Mouse (Mus musculus) embryonic facial prominence, embryonic 15.5 days (tissue): ENCODE measurements around the gene Capn5. TPM values are rescaled to one million over a fixed set of nuclear protein-coding genes. Genes with fewer than 3 reads are reported as not detected.

Source experiments
- ATAC-seq: fragments of 200-750 bp; cut with Nextera tagmentation; 2 replicates; pipeline ENCODE4 v1.8.0; 2017; ENCODE audit warnings: low read depth, moderate TSS enrichment; ENCODE audit not compliant: insufficient number of reproducible peaks, low FRiP score, low TSS enrichment
- H3K27ac ChIP-seq: fragments of 300-500 bp; sonication (generic); replicated peaks from 2 replicates; pipeline ENCODE4 v1.5.1; 2015; ENCODE audit warnings: mild to moderate bottlenecking, inconsistent platforms
- H3K27me3 ChIP-seq: fragments of 300-500 bp; sonication (generic); 2 replicates; pipeline ENCODE4 v1.6.1; 2015; ENCODE audit warnings: inconsistent platforms
- H3K36me3 ChIP-seq: fragments of 300-500 bp; sonication (generic); 2 replicates; pipeline ENCODE4 v1.6.1; 2015; ENCODE audit warnings: mild to moderate bottlenecking, inconsistent platforms
- H3K4me1 ChIP-seq: fragments of 300-500 bp; sonication (generic); 2 replicates; pipeline ENCODE4 v1.6.1; 2015; ENCODE audit warnings: inconsistent platforms
- H3K4me2 ChIP-seq: fragments of 300-500 bp; sonication (generic); replicated peaks from 2 replicates; pipeline ENCODE4 v1.6.1; 2015; ENCODE audit warnings: mild to moderate bottlenecking, inconsistent platforms
- H3K4me3 ChIP-seq: fragments of 300-500 bp; sonication (generic); replicated peaks from 2 replicates; pipeline ENCODE4 v1.5.1; 2015; ENCODE audit warnings: mild to moderate bottlenecking, inconsistent platforms
- H3K9ac ChIP-seq: fragments of 300-500 bp; sonication (generic); 2 replicates; pipeline ENCODE4 v1.6.1; 2015; ENCODE audit warnings: inconsistent platforms
- H3K9me3 ChIP-seq: fragments of 300-500 bp; sonication (generic); replicated peaks from 2 replicates; pipeline ENCODE4 v1.6.1; 2016; ENCODE audit warnings: inconsistent platforms
- WGBS: fragments of 180-500 bp; shearing (Covaris S2); methylation state at CpG from one replicate; pipeline ENCODE4 v1.1.7; 2015; 5-methylcytosine and 5-hydroxymethylcytosine counted together
- polyA plus RNA-seq: library from polyadenylated mRNA; unstranded; fragments of >200 nt; fragmentation: Nextera tagmentation; extraction: Ambion mirVana; gene quantifications from 2 replicates; pipeline ENCODE4 v1.2.1, GENCODE M21; 2015

Capn5 gene
- polyA plus RNA-seq, 1 experiment from 2014 or later = 11.2 TPM

DNA sequence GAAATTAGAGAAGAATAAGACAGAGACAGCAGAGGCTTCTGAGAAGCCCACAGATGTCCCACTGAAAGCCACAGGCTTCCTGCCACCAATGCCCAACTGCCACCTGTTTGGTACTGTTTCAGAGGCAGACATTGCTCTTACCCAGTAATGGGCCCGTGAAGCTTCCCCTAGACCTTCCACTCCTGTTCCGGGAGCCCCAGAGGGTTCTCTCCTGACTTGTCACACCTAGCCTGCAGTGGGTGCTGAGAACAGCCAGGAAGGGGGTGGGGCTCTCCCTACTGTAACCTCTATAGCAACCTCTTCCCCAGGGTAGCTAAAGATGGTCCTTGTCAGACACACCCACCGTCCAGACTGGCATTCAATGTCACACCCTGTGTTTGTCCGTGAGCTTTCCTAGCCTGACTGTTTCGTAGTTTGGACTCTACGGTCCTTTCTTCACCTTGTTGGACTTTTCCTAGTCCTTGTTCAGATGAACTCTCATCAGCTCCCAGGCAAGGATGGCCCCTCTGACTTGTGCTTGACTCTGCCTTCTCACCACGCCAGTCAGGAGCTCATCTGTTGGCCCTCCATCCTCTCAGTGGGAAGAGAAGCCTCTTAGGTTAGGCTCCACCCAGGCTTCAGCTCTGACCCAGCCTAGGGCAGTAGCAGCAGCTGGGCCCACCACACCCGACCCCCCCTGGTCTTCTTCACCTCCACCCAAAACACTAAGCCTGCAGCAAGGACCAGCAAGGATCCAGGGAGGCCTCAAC lies 1.6 kb downstream of the Capn5 start:
- Histone ChIP-seq H3K4me2 (peak overlapping the region; percentile 82; the same call in 1 of the 2 replicates), H3K4me1 (peaks cover 24% of the 10 kb centered on the region), H3K9me3 (no peaks in the 10 kb centered on the region), H3K27me3 (no peaks in the 10 kb centered on the region), H3K9ac (no peak overlapping the region), H3K4me3 (peak overlapping the region; percentile 89; the same call in 1 of the 2 replicates), H3K27ac (no peak overlapping the region), H3K36me3 (no peaks in the 10 kb centered on the region)
- no peak for ATAC-seq
- 69% methylated on average over 8 of the region's 8 CpGs for WGBS

DNA sequence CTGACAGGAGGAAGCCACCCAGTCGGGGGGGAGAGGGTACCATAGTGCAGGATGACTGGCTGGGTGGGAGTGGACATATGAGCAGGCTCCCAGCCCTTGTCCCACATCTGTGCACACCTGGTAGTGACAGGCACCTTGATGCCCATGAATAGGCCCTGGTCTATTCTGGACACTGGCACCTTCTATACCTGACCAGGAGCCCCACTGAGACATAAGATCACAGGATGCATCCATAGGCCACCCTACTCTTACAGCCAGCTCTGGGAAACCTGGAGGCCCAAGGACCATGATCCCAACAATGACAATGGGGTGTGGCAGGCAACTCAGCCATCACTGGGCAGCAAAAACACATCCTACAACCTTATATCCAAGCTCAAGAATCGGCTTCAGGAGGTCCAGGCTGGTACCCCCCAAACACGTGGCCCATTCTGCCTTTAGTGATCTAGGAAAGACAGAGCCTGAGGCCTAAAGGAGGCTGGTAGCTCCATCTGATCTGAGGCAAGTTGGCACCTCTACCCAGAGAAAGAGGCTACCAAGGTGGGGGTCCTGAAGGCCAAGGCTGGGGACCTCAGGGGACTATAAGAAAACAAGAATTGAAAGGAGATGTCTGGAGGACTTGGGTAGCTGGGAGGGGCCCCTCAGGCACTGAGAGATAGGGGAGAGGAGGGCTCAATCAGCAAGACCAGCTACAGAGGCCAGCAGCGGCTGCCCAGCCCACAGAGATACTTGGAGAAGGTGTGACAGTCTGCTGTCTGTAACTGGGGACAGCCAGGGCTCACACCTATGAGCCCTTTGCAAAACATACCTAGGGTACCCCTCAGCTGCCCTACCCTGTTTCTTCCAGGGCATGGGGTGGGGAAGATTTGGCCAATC lies 3.0 kb downstream of the Capn5 start:
- H3K4me3 ChIP-seq = no peak overlapping the region
- no peak overlapping the region for H3K9ac ChIP-seq
- no peak for ATAC-seq
- no peaks in the 10 kb centered on the region for H3K27me3 ChIP-seq
- no peaks in the 10 kb centered on the region for H3K36me3 ChIP-seq
- peaks cover 37% of the 10 kb centered on the region for H3K4me1 ChIP-seq
- no peaks in the 10 kb centered on the region for H3K9me3 ChIP-seq
- H3K27ac ChIP-seq = no peak overlapping the region
- H3K4me2 ChIP-seq = no peak overlapping the region
- WGBS = 71% methylated on average over 4 of the region's 4 CpGs

DNA sequence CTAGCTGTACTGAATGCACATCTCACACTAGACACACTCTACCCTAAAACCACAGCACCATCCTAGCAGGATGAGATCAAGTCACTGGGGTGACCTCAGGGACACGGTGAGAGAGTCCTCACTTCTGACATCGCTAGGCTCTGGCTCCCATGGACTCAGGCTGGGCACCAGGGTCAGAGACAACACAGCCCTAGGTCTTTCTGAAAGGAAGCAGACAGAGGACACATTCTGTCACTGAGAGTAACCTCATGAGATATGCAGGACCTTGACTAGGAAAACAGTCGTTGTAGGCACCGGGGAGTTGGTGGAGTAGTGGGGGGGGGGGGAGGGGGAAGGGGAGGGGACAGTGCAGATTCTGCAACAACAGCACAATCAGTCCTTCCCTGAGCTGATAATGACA lies 4.7 kb downstream of the Capn5 start:
- WGBS = 44% methylated on average over 4 of the region's 4 CpGs
- ATAC-seq = no peak

DNA sequence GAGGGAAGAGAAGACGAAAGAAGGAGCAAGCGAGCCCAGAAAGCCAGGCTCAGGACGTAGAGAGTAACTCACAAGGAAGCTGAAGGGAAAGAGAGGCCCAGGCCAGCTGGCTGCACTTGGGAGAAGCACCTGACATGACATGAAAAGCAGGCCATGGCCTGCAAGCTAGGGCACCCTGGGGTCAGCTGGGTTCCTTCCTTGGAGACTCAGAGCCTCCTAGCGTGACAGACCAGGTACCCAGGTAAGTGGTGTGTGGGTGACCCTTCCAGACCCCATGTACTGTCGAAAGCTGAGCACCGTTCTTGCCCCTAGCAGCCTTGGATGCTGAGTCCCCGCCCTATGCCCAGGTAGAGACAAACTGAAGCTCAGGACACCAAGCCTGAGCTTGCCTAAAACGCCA lies 5.4 kb downstream of the Capn5 start:
- Histone ChIP-seq H3K4me1 (peaks cover 32% of the 10 kb centered on the region), H3K9me3 (no peaks in the 10 kb centered on the region), H3K4me3 (no peak overlapping the region), H3K27me3 (no peaks in the 10 kb centered on the region), H3K4me2 (no peak overlapping the region), H3K36me3 (no peaks in the 10 kb centered on the region), H3K9ac (no peak overlapping the region), H3K27ac (no peak overlapping the region)
- WGBS = 65% methylated on average over 8 of the region's 8 CpGs
- ATAC-seq = no peak

More for the DNA sequence above, 4.7 kb downstream of the Capn5 start:
- no peaks in the 10 kb centered on the region for H3K9me3 ChIP-seq
- no peak overlapping the region for H3K27ac ChIP-seq
- peaks cover 34% of the 10 kb centered on the region for H3K4me1 ChIP-seq
- H3K9ac ChIP-seq = no peak overlapping the region
- no peak overlapping the region for H3K4me2 ChIP-seq
- no peaks in the 10 kb centered on the region for H3K27me3 ChIP-seq
- H3K4me3 ChIP-seq = no peak overlapping the region
- no peaks in the 10 kb centered on the region for H3K36me3 ChIP-seq

DNA sequence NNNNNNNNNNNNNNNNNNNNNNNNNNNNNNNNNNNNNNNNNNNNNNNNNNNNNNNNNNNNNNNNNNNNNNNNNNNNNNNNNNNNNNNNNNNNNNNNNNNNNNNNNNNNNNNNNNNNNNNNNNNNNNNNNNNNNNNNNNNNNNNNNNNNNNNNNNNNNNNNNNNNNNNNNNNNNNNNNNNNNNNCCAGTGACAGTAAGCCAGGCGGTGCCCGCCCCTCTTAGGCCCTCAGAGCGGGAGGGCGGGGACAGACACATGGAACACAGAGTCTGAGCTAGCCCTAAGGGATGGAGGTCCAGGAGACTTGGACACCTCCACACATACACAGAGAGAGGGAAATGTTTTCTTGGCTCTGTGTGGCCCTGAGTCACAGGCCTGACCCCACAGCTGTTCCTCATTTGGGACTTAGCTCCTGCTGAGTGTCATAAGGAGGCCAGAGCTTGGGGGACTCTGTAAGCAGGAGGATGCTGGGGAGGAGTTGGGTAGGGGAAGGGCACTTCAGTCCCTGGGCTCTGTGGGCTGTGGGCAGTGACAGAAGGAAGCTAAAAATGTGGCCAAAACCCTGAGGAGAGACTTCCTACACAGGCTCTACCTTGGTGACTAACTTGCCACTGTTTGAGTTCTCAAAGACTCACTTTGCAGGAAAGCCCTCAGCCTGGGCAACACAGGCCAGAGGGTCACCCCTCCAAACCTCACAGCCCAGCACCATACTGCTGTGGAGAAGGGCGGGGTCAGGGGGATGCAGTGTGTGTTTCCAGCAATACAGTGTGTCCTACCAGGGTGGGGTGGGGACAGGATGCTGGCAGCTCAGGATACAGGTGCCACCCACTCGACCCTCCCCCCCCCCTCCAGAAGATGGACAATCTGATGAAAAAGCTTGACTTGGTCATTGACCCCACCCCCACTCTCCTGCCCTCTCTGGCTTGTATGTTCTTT lies 6.7 kb downstream of the Capn5 start:
- H3K9ac ChIP-seq = no peak overlapping the region

DNA sequence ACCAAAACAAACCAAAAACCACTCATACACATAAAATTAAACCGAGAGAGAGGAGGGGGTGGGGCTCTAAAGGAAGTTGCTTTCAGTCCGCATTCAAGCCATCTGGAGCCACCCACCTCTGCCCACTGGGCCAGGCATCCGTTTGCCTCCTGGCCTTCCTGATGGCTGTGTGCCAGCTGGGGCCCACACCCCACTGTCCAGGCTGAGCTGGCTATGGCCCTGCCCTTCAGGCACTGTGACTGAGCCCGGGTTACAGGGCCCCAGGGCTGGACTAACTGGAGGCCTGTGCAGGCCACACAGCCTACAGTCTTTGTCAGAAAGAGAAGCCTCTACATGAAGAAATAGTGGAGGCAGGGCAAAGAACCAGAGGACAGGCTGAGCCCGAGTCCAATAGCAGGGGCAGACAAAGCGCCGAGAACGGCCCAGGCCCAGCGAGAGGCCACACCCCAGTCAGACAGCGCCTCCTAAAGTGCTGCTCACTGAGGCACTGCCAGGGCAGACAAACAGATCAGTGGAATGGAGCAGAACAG lies 13.0 kb downstream of the Capn5 start:
- H3K4me3 ChIP-seq = no peak overlapping the region
- H3K27ac ChIP-seq = peak overlapping the region; percentile 52
- H3K4me1 ChIP-seq = peaks cover 34% of the 10 kb centered on the region
- H3K9me3 ChIP-seq = no peaks in the 10 kb centered on the region
- 54% methylated on average over 10 of the region's 10 CpGs for WGBS
- H3K4me2 ChIP-seq = no peak overlapping the region
- no peak overlapping the region; the same call in 1 of the 2 replicates for H3K9ac ChIP-seq
- H3K27me3 ChIP-seq = no peaks in the 10 kb centered on the region
- 0 out of 2 replicates have a peak, but pooled peaks cover 4% of the 10 kb centered on the region for H3K36me3 ChIP-seq
- ATAC-seq = peak; percentile 55; the same call in 1 of the 2 replicates

More for the DNA sequence above, 6.7 kb downstream of the Capn5 start:
- no peaks in the 10 kb centered on the region for H3K27me3 ChIP-seq
- 46% methylated on average over 6 of the region's 6 CpGs for WGBS
- H3K4me1 ChIP-seq = peaks cover 20% of the 10 kb centered on the region
- H3K36me3 ChIP-seq = no peaks in the 10 kb centered on the region
- ATAC-seq = peak; percentile 71
- H3K4me2 ChIP-seq = no peak overlapping the region
- H3K27ac ChIP-seq = peak overlapping the region; percentile 78
- H3K4me3 ChIP-seq = no peak overlapping the region
- H3K9me3 ChIP-seq = no peaks in the 10 kb centered on the region

DNA sequence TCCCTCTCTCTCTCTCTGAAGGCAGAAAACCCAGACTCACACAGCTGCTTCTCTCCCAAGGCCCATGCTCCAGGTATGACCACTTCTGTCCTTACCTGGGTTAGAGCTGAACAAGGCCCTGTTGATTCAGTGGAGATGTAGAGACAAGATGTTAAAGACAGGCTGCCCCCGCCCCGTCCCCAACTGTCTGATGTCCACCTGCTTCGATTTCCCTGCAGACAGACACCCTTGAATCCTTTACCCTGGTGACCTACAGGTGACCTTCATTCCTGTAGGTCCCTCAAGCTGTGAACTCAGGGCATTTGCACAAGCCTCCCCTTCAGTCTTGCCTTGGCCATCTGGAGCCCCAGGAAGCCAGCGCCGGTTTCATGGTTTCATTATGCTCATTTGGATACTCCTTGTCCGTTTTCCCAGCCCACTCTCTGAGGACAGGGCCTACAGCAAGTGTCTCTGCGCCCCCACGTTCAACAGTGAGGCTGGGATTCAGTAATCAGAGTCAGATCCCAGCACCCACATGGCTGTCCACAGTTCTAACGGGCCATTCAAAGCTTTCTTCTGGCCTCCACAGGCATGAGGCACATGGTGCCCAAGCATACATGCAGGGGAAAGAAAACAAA lies 13.6 kb downstream of the Capn5 start:
- H3K9ac ChIP-seq = no peak overlapping the region
- H3K4me2 ChIP-seq = no peak overlapping the region
- H3K4me1 ChIP-seq = peaks cover 39% of the 10 kb centered on the region
- 0 out of 2 replicates have a peak, but pooled peaks cover 4% of the 10 kb centered on the region for H3K36me3 ChIP-seq
- 64% methylated on average over 9 of the region's 9 CpGs for WGBS
- no peaks in the 10 kb centered on the region for H3K9me3 ChIP-seq
- H3K27ac ChIP-seq = peak overlapping the region; percentile 52; the same call in 1 of the 2 replicates
- H3K27me3 ChIP-seq = no peaks in the 10 kb centered on the region
- no peak overlapping the region for H3K4me3 ChIP-seq
- no peak for ATAC-seq

DNA sequence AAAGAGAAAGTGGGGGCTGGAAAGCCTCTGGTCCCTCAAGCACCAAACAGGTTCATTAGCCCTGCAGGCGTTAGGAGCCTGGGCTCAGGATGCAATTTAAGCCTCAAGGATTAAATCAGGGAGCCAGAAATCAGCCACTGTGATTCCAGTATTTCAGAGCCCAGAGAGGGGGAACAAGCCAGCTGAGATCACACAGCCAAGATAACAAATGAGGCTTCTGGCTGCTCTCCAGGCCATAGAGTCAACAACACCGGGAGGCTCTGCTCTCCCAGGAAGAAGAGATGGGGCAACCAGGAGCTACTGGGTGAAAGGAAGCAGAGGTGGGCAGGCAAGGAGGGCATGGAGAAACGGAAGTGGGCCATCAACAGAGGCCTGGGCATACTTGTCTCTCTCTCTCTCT lies 14.4 kb downstream of the Capn5 start:
- Histone ChIP-seq H3K4me1 (peaks cover 47% of the 10 kb centered on the region), H3K27ac (no peak overlapping the region; the same call in 1 of the 2 replicates), H3K36me3 (0 out of 2 replicates have a peak, but pooled peaks cover 4% of the 10 kb centered on the region), H3K9ac (no peak overlapping the region), H3K4me3 (no peak overlapping the region), H3K9me3 (no peaks in the 10 kb centered on the region), H3K27me3 (no peaks in the 10 kb centered on the region), H3K4me2 (no peak overlapping the region)
- ATAC-seq = no peak
- WGBS = 56% methylated on average over 3 of the region's 3 CpGs

DNA sequence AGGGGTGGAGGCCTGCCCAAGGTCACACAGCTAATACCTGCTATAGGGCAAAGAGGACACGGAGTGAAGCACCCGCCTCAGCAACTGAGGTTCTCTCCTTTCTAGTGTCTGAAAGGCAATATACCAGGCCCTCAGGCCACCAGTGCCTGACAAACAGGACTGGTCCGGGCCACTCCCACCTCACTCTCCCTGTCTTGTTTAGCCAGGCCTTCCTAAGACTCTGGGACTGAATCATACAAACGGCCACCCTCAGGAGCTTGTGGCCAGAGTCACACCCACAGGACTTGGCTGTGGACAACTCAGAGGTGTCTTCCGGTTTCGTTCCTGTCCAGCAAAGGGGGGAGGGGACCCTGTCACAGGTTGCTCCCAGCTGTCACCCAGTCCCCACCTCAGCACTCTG lies 15.8 kb downstream of the Capn5 start:
- WGBS = 62% methylated on average over 6 of the region's 6 CpGs
- Histone ChIP-seq H3K9ac (no peak overlapping the region), H3K36me3 (0 out of 2 replicates have a peak, but pooled peaks cover 4% of the 10 kb centered on the region), H3K27ac (no peak overlapping the region), H3K27me3 (no peaks in the 10 kb centered on the region), H3K4me1 (peaks cover 61% of the 10 kb centered on the region), H3K4me2 (no peak overlapping the region), H3K4me3 (no peak overlapping the region), H3K9me3 (no peaks in the 10 kb centered on the region)
- no peak for ATAC-seq

DNA sequence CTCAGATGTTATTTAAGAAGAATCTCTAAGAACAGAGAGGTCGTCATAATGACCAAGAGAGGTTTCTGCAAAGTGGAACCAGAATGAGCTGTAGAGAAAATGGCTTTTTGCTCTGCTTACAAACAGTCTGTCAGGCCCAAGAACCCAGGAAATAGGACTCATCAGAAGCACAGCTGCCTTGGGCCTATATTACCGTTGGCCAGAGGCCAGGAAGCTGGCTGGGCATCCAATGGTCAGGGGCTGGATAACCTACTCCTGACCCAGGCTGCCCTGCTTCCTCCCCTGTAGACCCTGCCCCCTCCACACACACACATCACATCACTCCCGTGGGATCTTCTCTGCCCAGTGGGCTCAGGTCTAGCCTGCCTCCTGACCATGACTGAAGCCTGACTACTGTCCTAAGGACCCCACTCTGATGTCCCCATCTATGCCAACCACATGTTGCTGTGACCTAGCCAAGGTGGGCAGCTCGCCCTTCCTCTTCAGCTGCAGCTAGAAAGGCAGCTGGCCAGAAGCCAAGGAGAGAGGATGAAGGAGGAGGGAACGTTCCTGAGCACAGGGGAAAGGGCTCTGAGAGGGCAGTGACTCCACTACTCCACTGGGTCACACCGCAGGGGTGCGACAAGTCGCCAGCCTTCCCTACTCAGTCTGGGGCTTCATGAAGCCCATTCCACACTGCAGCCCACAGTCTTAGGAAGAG lies 17.9 kb downstream of the Capn5 start:
- Histone ChIP-seq H3K4me2 (no peak overlapping the region), H3K27ac (peak overlapping the region; percentile 29; the same call in 1 of the 2 replicates), H3K36me3 (0 out of 2 replicates have a peak, but pooled peaks cover 4% of the 10 kb centered on the region), H3K9ac (no peak overlapping the region), H3K4me1 (peaks cover 63% of the 10 kb centered on the region), H3K4me3 (no peak overlapping the region), H3K9me3 (no peaks in the 10 kb centered on the region), H3K27me3 (no peaks in the 10 kb centered on the region)
- WGBS = 40% methylated on average over 8 of the region's 8 CpGs
- no peak for ATAC-seq
